Mouse (Mus musculus): ENCODE data around the gene Tmtc2.

GRCm38 (mm10) chr10:105447191-105447590, 127.1 kb downstream of the Tmtc2 start:
- TF ChIP-seq CTCF (conservative IDR thresholded peaks at IDR 0.05 in 1 of 2, IDR thresholded peaks at IDR 0.05 in 1 of 2; ENCODE audit: low read depth in 2 of 2, low read length in 2 of 2): no peak
- TF ChIP-seq CHD2 (IDR thresholded peaks at IDR 0.05; ENCODE audit: low read length): no peak
- TF ChIP-seq PAX5 (IDR thresholded peaks at IDR 0.05; ENCODE audit: low read length): no peak

Data from CH12.LX (cell line).